In genomic region chr17:84959665-84960020, GRCm38 (mm10) we compare ENCODE assay signal across 8 mouse cellular contexts. TPM values are rescaled to one million over a fixed set of nuclear protein-coding genes. Genes with fewer than 3 reads are reported as not detected.
A peak's percentile ranks its signal among the peaks of the same experiment; 100 is the strongest.
DNase-seq lines count a peak whose midpoint lies in the region; ATAC-seq lines count a peak whose summit lies in the region.

No protein-coding gene starts in this region.

- H3K9me3 ChIP-seq in kidney, embryonic 14.5 days (ENCODE audit: control insufficient read depth, low read length), result no peaks in the 10 kb centered on the region
- no peaks in the 10 kb centered on the region for H3K9me3 ChIP-seq in embryonic facial prominence, embryonic 10.5 days
- H3K9me3 ChIP-seq in hindbrain, embryonic 14.5 days (ENCODE audit: control insufficient read depth, low read length), result no peaks in the 10 kb centered on the region
- no peaks in the 10 kb centered on the region for H3K9me3 ChIP-seq in midbrain, embryonic 13.5 days

- no peak for ATAC-seq in kidney, embryonic 14.5 days (ENCODE audit: low FRiP score, low TSS enrichment)
- ATAC-seq in hindbrain, embryonic 14.5 days (ENCODE audit: low FRiP score), result no peak
- ATAC-seq in midbrain, embryonic 13.5 days, result no peak

- peak overlapping the region; percentile 48 for H3K4me2 ChIP-seq in kidney, embryonic 14.5 days (replicated peaks; ENCODE audit: low read depth, low read length)
- peak overlapping the region; percentile 79 for H3K4me2 ChIP-seq in hindbrain, embryonic 14.5 days (replicated peaks)
- peak overlapping the region; percentile 65 for H3K4me2 ChIP-seq in midbrain, embryonic 13.5 days (replicated peaks)

- H3K9ac ChIP-seq in kidney, embryonic 14.5 days (ENCODE audit: low read depth, low read length), result no peak overlapping the region
- 0 out of 2 replicates have a peak overlapping the region, but pooled peaks have one; percentile 94 for H3K9ac ChIP-seq in hindbrain, embryonic 14.5 days
- H3K9ac ChIP-seq in midbrain, embryonic 13.5 days (replicated peaks), result peak overlapping the region; percentile 98

- DNase-seq in kidney, adult 18-20 months, result no peak
- no peak for DNase-seq in embryonic facial prominence, embryonic 10.5 days (ENCODE audit: low spot score)
- DNase-seq in hindbrain, embryonic 14.5 days (ENCODE audit: low spot score), result no peak
- DNase-seq in gastrocnemius, adult 8-10 months (ENCODE audit: low spot score in 2 of 2), result no peak
- no peak for DNase-seq in cerebellum, adult 8-10 months
- DNase-seq in urinary bladder, adult 2 months (ENCODE audit: low spot score), result no peak

- no peak overlapping the region for H3K27ac ChIP-seq in kidney, embryonic 14.5 days (ENCODE audit: low read depth, low read length)
- H3K27ac ChIP-seq in embryonic facial prominence, embryonic 10.5 days (replicated peaks), result no peak overlapping the region
- H3K27ac ChIP-seq in hindbrain, embryonic 14.5 days, result no peak overlapping the region
- H3K27ac ChIP-seq in midbrain, embryonic 13.5 days, result no peak overlapping the region

- H3K4me1 ChIP-seq in kidney, embryonic 14.5 days (ENCODE audit: control insufficient read depth, insufficient read depth, low read length), result peaks cover 16% of the 10 kb centered on the region
- peaks cover 31% of the 10 kb centered on the region for H3K4me1 ChIP-seq in embryonic facial prominence, embryonic 10.5 days
- H3K4me1 ChIP-seq in hindbrain, embryonic 14.5 days (replicated peaks; ENCODE audit: control insufficient read depth, insufficient read depth, low read length), result peaks cover 25% of the 10 kb centered on the region
- H3K4me1 ChIP-seq in midbrain, embryonic 13.5 days (replicated peaks), result peaks cover 34% of the 10 kb centered on the region

- H3K27me3 ChIP-seq in kidney, embryonic 14.5 days (ENCODE audit: control insufficient read depth, insufficient read depth, low read length), result no peaks in the 10 kb centered on the region
- no peaks in the 10 kb centered on the region for H3K27me3 ChIP-seq in embryonic facial prominence, embryonic 10.5 days (replicated peaks; ENCODE audit: low read depth, poor library complexity, severe bottlenecking)
- no peaks in the 10 kb centered on the region for H3K27me3 ChIP-seq in hindbrain, embryonic 14.5 days (ENCODE audit: control insufficient read depth, insufficient read depth, low read length)
- no peaks in the 10 kb centered on the region for H3K27me3 ChIP-seq in midbrain, embryonic 13.5 days

- H3K36me3 ChIP-seq in kidney, embryonic 14.5 days (ENCODE audit: control insufficient read depth, insufficient read depth, low read length), result no peaks in the 10 kb centered on the region
- H3K36me3 ChIP-seq in embryonic facial prominence, embryonic 10.5 days (replicated peaks), result peaks cover 4% of the 10 kb centered on the region
- H3K36me3 ChIP-seq in hindbrain, embryonic 14.5 days (replicated peaks; ENCODE audit: control insufficient read depth, insufficient read depth), result no peaks in the 10 kb centered on the region
- no peaks in the 10 kb centered on the region for H3K36me3 ChIP-seq in midbrain, embryonic 13.5 days

- H3K4me3 ChIP-seq in kidney, embryonic 14.5 days (ENCODE audit: low read length), result peak overlapping the region; percentile 97
- H3K4me3 ChIP-seq in embryonic facial prominence, embryonic 10.5 days, result peak overlapping the region; percentile 98
- peak overlapping the region; percentile 93 for H3K4me3 ChIP-seq in hindbrain, embryonic 14.5 days (replicated peaks; ENCODE audit: low read length)
- peak overlapping the region; percentile 99 for H3K4me3 ChIP-seq in midbrain, embryonic 13.5 days (replicated peaks)

- 59% methylated on average over 3 of the region's 3 CpGs for WGBS in kidney, embryonic 14.5 days
- WGBS in embryonic facial prominence, embryonic 10.5 days, result 67% methylated on average over 3 of the region's 3 CpGs
- 64% methylated on average over 3 of the region's 3 CpGs for WGBS in hindbrain, embryonic 14.5 days
- 64% methylated on average over 3 of the region's 3 CpGs for WGBS in midbrain, embryonic 13.5 days

RNA-seq across cellular contexts. Expression of gene Ppm1b, which starts 3.1 kb away (rescaled TPM):
- polyA plus RNA-seq in kidney, embryonic 14.5 days (2014; fragmentation: Nextera tagmentation; extraction: Ambion mirVana), result 54.4 and 79.3 TPM in 2 replicates
- 60.6 and 63.2 TPM in 2 replicates for polyA plus RNA-seq in embryonic facial prominence, embryonic 10.5 days (2016; fragmentation: Nextera tagmentation; extraction: Ambion mirVana)
- polyA plus RNA-seq in hindbrain, embryonic 14.5 days (2014; fragmentation: Nextera tagmentation; extraction: Ambion mirVana), result 85.9 and 91.6 TPM in 2 replicates
- 95.8 and 101 TPM in 2 replicates for polyA plus RNA-seq in midbrain, embryonic 13.5 days (2015; fragmentation: Nextera tagmentation; extraction: Ambion mirVana)
- total RNA-seq in gastrocnemius, adult 8-10 months (2022), result 100 to 1,000 TPM; 165 to 198 (median 183) TPM
- polyA plus RNA-seq in urinary bladder, adult 2 months (2012; rRNA removed), result 55.2 and 63.3 TPM in 2 replicates
